Mouse (Mus musculus): ENCODE results near the gene Agr2. TPM values are rescaled to one million over a fixed set of nuclear protein-coding genes. Genes with fewer than 3 reads are reported as not detected.

The Agr2 gene
- polyA plus RNA-seq, 1 experiment from 2014 or later: 1.2 TPM

DNA sequence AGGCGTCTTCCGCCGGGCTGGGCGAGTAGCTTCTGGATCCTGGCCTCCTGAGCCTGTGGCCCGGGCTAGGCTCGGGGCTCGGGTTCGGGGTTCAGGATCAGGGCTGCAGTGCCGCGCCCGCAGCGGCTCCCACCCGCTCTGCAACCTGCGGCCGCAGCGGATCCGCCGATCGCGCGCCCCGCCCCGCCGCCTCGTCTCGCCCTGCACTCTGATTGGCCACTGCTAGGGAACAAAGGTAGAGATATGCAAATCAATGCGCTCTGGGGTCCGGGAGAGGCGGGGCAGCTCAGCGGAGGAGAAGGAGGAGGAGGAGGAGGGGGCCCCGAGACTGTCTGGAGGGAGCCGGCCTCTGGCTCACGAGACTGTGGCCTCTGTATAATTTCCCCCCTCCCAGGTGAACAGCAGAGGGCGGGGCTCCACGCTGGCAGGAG, 49.7 kb downstream of the Agr2 start, which contains the start of gene Tspan13:
Tspan13 (minus strand) TSS at position 153 of the 431 bp plus-strand sequence.
- peak; percentile 93 for ATAC-seq (replicated peaks; ENCODE audit: insufficient number of reproducible peaks, insufficient read depth, low FRiP score, low read depth)
- Histone ChIP-seq H3K4me1 (replicated peaks) (peaks cover 12% of the 10 kb centered on the region), H3K27ac (peak within 1 kb of the TSS; percentile 51), H3K36me3 (no peaks in the 10 kb centered on the region), H3K4me2 (peak within 1 kb of the TSS; percentile 88), H3K9me3 (replicated peaks) (no peaks in the 10 kb centered on the region), H3K9ac (peak within 1 kb of the TSS; percentile 74), H3K27me3 (no peaks in the 10 kb centered on the region), H3K4me3 (peak within 1 kb of the TSS; percentile 79)
- 0% methylated on average over 35 of the region's 35 CpGs for WGBS

- no peak overlapping the region for H3K9ac ChIP-seq
- ATAC-seq (replicated peaks; ENCODE audit: insufficient number of reproducible peaks, insufficient read depth, low FRiP score, low read depth): no peak
- no peak overlapping the region for H3K4me2 ChIP-seq
- H3K4me1 ChIP-seq (replicated peaks): peaks cover 10% of the 10 kb centered on the region
- H3K27me3 ChIP-seq: no peaks in the 10 kb centered on the region
- WGBS: 69% methylated on average over 2 of the region's 2 CpGs
- H3K9me3 ChIP-seq (replicated peaks): no peaks in the 10 kb centered on the region
- no peak overlapping the region for H3K27ac ChIP-seq
- H3K36me3 ChIP-seq: no peaks in the 10 kb centered on the region
- H3K4me3 ChIP-seq: no peak overlapping the region
Measured at GRCm38 (mm10) chr12:36044691-36045090, 52.0 kb downstream of the Agr2 start.

DNA sequence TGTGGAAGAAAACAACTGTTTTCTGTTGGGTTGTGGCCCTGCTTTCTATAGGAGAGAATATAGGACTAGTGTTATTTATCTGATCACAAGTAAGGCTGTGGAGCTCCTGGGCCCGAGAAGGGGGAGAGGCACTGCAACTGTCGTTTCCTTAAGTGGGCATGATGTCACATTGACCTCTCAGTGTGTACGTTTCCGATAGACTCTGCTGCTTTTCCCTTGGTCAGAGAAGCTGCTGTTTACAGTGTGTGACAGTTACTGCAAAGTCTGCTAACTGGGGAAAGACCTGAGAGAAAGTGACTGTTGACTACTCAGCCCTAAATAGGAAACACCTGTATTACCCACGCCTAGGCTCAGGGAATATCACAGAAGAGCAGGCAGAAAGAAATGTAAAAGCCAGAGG, 53.5 kb downstream of the Agr2 start:
- ATAC-seq (replicated peaks; ENCODE audit: insufficient number of reproducible peaks, insufficient read depth, low FRiP score, low read depth): no peak
- no peaks in the 10 kb centered on the region for H3K27me3 ChIP-seq
- H3K9me3 ChIP-seq (replicated peaks): no peaks in the 10 kb centered on the region
- no peaks in the 10 kb centered on the region for H3K4me1 ChIP-seq (replicated peaks)
- H3K36me3 ChIP-seq: no peaks in the 10 kb centered on the region
- no peak overlapping the region for H3K27ac ChIP-seq
- no peak overlapping the region for H3K9ac ChIP-seq
- H3K4me3 ChIP-seq: no peak overlapping the region
- WGBS: 17% methylated on average over 5 of the region's 5 CpGs
- H3K4me2 ChIP-seq: no peak overlapping the region

DNA sequence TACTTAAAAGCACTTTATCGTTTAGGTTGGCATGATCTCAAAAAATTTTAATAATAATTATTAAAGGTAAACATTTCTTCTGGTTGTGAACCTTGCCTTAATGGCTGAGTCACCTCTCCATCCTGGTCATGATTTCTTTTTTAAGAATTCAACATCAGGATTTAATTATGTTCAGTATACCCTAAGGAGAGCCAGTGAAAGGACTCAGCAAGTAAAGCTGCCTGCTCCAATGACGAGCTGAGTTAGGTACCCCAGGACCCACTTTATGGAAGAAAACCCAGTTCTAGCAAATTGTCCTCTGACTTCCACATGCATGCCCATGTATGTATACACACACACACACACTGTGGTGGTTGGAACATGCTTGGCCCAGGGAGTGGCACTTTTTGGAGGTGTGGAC, 54.9 kb downstream of the Agr2 start:
- Histone ChIP-seq H3K4me2 (no peak overlapping the region), H3K4me1 (replicated peaks) (no peaks in the 10 kb centered on the region), H3K36me3 (no peaks in the 10 kb centered on the region), H3K4me3 (no peak overlapping the region), H3K27me3 (no peaks in the 10 kb centered on the region), H3K27ac (no peak overlapping the region), H3K9me3 (replicated peaks) (no peaks in the 10 kb centered on the region), H3K9ac (no peak overlapping the region)
- ATAC-seq (replicated peaks; ENCODE audit: insufficient number of reproducible peaks, insufficient read depth, low FRiP score, low read depth): no peak
- WGBS: 80% methylated on average over 2 of the region's 2 CpGs

DNA sequence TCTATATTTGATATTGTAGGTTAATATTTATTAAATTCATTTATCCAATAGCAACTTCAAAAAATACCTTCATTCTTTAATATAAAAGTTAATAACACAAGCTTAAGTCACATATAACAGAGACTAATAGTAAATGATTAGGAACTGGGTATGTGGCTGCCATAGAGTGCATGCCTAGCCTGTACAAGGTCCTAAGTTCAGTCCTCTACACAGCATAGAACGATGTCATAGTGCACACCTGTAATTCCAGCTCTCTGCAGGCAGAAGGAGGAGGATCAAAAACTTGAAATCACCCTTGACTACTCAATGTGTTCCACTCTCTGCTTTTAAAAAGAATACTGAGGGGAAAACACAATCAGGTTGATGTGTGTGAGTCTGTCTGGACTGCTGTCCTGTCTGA, 57.6 kb downstream of the Agr2 start:
- no peak overlapping the region for H3K4me3 ChIP-seq
- H3K9ac ChIP-seq: no peak overlapping the region
- no peak for ATAC-seq (replicated peaks; ENCODE audit: insufficient number of reproducible peaks, insufficient read depth, low FRiP score, low read depth)
- no peaks in the 10 kb centered on the region for H3K27me3 ChIP-seq
- no peak overlapping the region for H3K4me2 ChIP-seq
- 83% methylated on average over 1 of the region's 1 CpGs for WGBS
- H3K9me3 ChIP-seq (replicated peaks): no peaks in the 10 kb centered on the region
- no peak overlapping the region for H3K27ac ChIP-seq
- no peaks in the 10 kb centered on the region for H3K4me1 ChIP-seq (replicated peaks)
- no peaks in the 10 kb centered on the region for H3K36me3 ChIP-seq

Other genes with a start within 250 kb of the Agr2 start
- gene Agr3, start 67.3 kb upstream of the Agr2 start, polyA plus RNA-seq (2015; fragmentation: Nextera tagmentation; extraction: Ambion mirVana): not detected in 2 replicates
- gene Tspan13, start 49.6 kb downstream of the Agr2 start, polyA plus RNA-seq (2015; fragmentation: Nextera tagmentation; extraction: Ambion mirVana): 57.9 and 65.1 TPM in 2 replicates
- gene Ankmy2, start 164.2 kb downstream of the Agr2 start, polyA plus RNA-seq (2015; fragmentation: Nextera tagmentation; extraction: Ambion mirVana): 26.7 and 27.0 TPM in 2 replicates
- gene Bzw2, start 165.2 kb downstream of the Agr2 start, polyA plus RNA-seq (2015; fragmentation: Nextera tagmentation; extraction: Ambion mirVana): 186 and 205 TPM in 2 replicates

All from heart, embryonic 15.5 days (tissue).